Mouse (Mus musculus) stomach, postnatal 0 days (tissue): Measurements from ENCODE around the gene Mef2d. TPM values are rescaled to one million over a fixed set of nuclear protein-coding genes. Genes with fewer than 3 reads are reported as not detected.

Source experiments
- ATAC-seq: fragments of 200-750 bp; cut with Nextera tagmentation; 2 replicates; pipeline ENCODE4 v1.8.0; 2017; ENCODE audit not compliant: low FRiP score, low TSS enrichment
- DNase-seq: peaks from one replicate; pipeline ENCODE4 v3.0.0-alpha.2; 2016; ENCODE audit warnings: low spot score
- H3K27ac ChIP-seq: fragments of 300-500 bp; sonication (generic); replicated peaks from 2 replicates; pipeline ENCODE4 v1.5.1; 2014; ENCODE audit warnings: mild to moderate bottlenecking, control low read depth
- H3K27me3 ChIP-seq: fragments of 300-500 bp; sonication (generic); 2 replicates; pipeline ENCODE4 v1.6.1; 2014; ENCODE audit warnings: low read length; ENCODE audit not compliant: control insufficient read depth, insufficient read depth
- H3K36me3 ChIP-seq: fragments of 300-500 bp; sonication (generic); 2 replicates; pipeline ENCODE4 v1.6.1; 2014; ENCODE audit warnings: low read length, mixed read lengths; ENCODE audit not compliant: control insufficient read depth, insufficient read depth
- H3K4me1 ChIP-seq: fragments of 300-500 bp; sonication (generic); replicated peaks from 2 replicates; pipeline ENCODE4 v1.6.1; 2014; ENCODE audit warnings: antibody characterized with exemption; ENCODE audit not compliant: control insufficient read depth, insufficient read depth
- H3K4me2 ChIP-seq: fragments of 300-500 bp; sonication (generic); replicated peaks from 2 replicates; pipeline ENCODE4 v1.6.1; 2014; ENCODE audit warnings: low read depth, mild to moderate bottlenecking, control low read depth, moderate library complexity
- H3K4me3 ChIP-seq: fragments of 300-500 bp; sonication (generic); 2 replicates; pipeline ENCODE4 v1.5.1; 2014; ENCODE audit warnings: low read depth, low read length, control low read depth
- H3K9ac ChIP-seq: fragments of 300-500 bp; sonication (generic); 2 replicates; pipeline ENCODE4 v1.6.1; 2014; ENCODE audit warnings: mild to moderate bottlenecking, low read length, control low read depth, mixed read lengths
- H3K9me3 ChIP-seq: fragments of 300-500 bp; sonication (generic); 2 replicates; pipeline ENCODE4 v1.6.1; 2016; ENCODE audit warnings: low read length; ENCODE audit not compliant: control insufficient read depth
- CTCF ChIP-seq: IDR thresholded peaks from 2 replicates; pipeline ENCODE4 v1.5.1; 2016; ENCODE audit warnings: antibody characterized with exemption, low read depth, mild to moderate bottlenecking, moderate library complexity
- EP300 ChIP-seq: optimal IDR thresholded peaks from 2 replicates; pipeline ENCODE3; 2016; ENCODE audit warnings: antibody characterized with exemption
- WGBS: fragments of 180-500 bp; shearing (Covaris S2); extraction: QIAGEN DNeasy Blood & Tissue Kit; methylation state at CpG from one replicate; pipeline ENCODE4 v1.1.7; 2014; 5-methylcytosine and 5-hydroxymethylcytosine counted together
- polyA plus RNA-seq: library from polyadenylated mRNA; unstranded; fragments of >200 nt; fragmentation: Nextera tagmentation; extraction: Ambion mirVana; gene quantifications from 2 replicates; pipeline ENCODE4 v1.2.1, GENCODE M21; 2015

Mef2d gene
- polyA plus RNA-seq, 1 experiment from 2014 or later, result 10.6 TPM

DNA sequence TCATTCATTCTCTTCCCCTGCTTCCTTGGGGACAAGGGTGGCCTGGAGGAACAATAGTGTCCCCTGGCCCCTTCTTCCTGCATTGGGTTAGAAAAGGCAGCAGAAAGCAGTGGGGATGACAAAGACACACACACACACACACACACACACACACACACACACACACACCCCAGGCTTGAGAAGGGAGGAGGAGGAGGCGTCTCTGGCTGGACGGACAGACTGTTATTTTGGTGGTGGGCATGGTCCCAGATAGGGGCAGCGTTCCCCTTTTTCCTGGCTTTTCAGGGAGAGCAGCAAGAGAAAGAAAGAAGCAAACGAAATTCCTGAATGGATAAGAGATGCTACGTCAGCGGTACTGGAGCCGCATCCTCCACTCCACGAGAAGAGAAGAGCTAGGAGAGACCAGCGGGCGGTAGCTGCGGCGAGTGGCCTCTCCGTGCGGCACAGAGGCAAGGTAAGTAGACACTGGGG is 64.8 kb downstream of the Mef2d start:
- no peak for TF ChIP-seq EP300
- no peak for TF ChIP-seq CTCF
- Histone ChIP-seq H3K9ac (no peak overlapping the region), H3K4me1 (no peaks in the 10 kb centered on the region), H3K27me3 (peaks cover 25% of the 10 kb centered on the region), H3K36me3 (no peaks in the 10 kb centered on the region), H3K27ac (no peak overlapping the region), H3K4me2 (no peak overlapping the region), H3K9me3 (no peaks in the 10 kb centered on the region), H3K4me3 (no peak overlapping the region)
- ATAC-seq (no peak), DNase-seq (no peak)
- WGBS, result 2% methylated on average over 14 of the region's 14 CpGs

- TF ChIP-seq CTCF, result no peak
- no peak for TF ChIP-seq EP300
- 4% methylated on average over 12 of the region's 15 CpGs for whole genome bisulfite sequencing
- H3K9ac ChIP-seq, result no peak overlapping the region
- DNase-seq (no peak), ATAC-seq (no peak)
- no peak overlapping the region for H3K4me3 ChIP-seq
- H3K9me3 ChIP-seq, result no peaks in the 10 kb centered on the region
- peaks cover 25% of the 10 kb centered on the region for H3K27me3 ChIP-seq
- no peaks in the 10 kb centered on the region for H3K36me3 ChIP-seq
- no peak overlapping the region for H3K4me2 ChIP-seq
- H3K27ac ChIP-seq, result no peak overlapping the region
- no peaks in the 10 kb centered on the region for H3K4me1 ChIP-seq
Observed at GRCm38 (mm10) chr3:88207451-88208100, 65.4 kb downstream of the Mef2d start.

DNA sequence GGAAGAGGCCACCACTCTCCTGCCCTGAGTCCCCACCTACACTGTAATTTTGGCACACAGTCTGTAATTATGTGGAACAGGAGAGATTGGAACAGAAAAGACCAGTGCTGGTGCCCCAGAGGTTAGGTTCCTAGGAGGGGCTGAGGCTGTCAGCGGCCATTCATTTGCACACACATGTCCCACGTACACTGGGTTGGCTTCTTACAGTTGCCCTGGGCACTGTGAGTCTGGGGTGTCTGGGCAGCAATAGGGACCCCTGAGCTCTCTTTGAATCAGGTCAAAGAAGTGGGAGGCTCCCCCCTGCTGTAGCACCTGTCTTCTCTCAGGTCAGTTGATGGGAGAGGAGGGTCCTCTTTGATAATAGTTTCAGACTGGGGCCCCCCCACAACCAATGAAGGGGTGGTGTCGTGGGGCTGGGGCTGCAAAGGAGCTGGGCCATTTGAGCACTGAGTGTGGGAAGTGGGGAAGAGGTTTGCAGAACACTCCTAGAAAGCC is 66.1 kb downstream of the Mef2d start:
- TF ChIP-seq CTCF, result no peak
- no peak for TF ChIP-seq EP300
- no peak for ATAC-seq
- Histone ChIP-seq H3K9ac (no peak overlapping the region), H3K27ac (no peak overlapping the region), H3K4me2 (no peak overlapping the region), H3K4me3 (no peak overlapping the region), H3K9me3 (no peaks in the 10 kb centered on the region), H3K4me1 (no peaks in the 10 kb centered on the region), H3K36me3 (no peaks in the 10 kb centered on the region), H3K27me3 (peaks cover 20% of the 10 kb centered on the region)
- no peak for DNase-seq
- 7% methylated on average over 3 of the region's 3 CpGs for WGBS

GRCm38 (mm10) chr3:88209306-88209705 is 67.1 kb downstream of the Mef2d start:
- ATAC-seq (no peak), DNase-seq (no peak)
- peaks cover 17% of the 10 kb centered on the region for H3K27me3 ChIP-seq
- no peak overlapping the region for H3K4me2 ChIP-seq
- H3K4me3 ChIP-seq, result no peak overlapping the region
- TF ChIP-seq CTCF (no peak), EP300 (no peak)
- no peak overlapping the region for H3K27ac ChIP-seq
- H3K36me3 ChIP-seq, result no peaks in the 10 kb centered on the region
- H3K9me3 ChIP-seq, result no peaks in the 10 kb centered on the region
- H3K4me1 ChIP-seq, result no peaks in the 10 kb centered on the region
- H3K9ac ChIP-seq, result no peak overlapping the region
- WGBS, result 1% methylated on average over 6 of the region's 6 CpGs

GRCm38 (mm10) chr3:88210121-88210520 is 67.9 kb downstream of the Mef2d start:
- DNase-seq (no peak), ATAC-seq (no peak)
- Histone ChIP-seq H3K27ac (no peak overlapping the region), H3K9me3 (no peaks in the 10 kb centered on the region), H3K9ac (no peak overlapping the region), H3K27me3 (peaks cover 24% of the 10 kb centered on the region), H3K36me3 (no peaks in the 10 kb centered on the region), H3K4me3 (no peak overlapping the region), H3K4me1 (0 out of 2 replicates have a peak, but pooled peaks cover 4% of the 10 kb centered on the region), H3K4me2 (no peak overlapping the region)
- 21% methylated on average over 2 of the region's 2 CpGs for WGBS
- TF ChIP-seq CTCF (no peak), EP300 (no peak)

- no peaks in the 10 kb centered on the region for H3K36me3 ChIP-seq
- H3K9ac ChIP-seq, result no peak overlapping the region
- no peak overlapping the region for H3K4me2 ChIP-seq
- no peaks in the 10 kb centered on the region for H3K9me3 ChIP-seq
- no peak overlapping the region for H3K27ac ChIP-seq
- H3K27me3 ChIP-seq, result peaks cover 32% of the 10 kb centered on the region
- H3K4me1 ChIP-seq, result 0 out of 2 replicates have a peak, but pooled peaks cover 4% of the 10 kb centered on the region
- ATAC-seq (no peak), DNase-seq (no peak)
- no peak for TF ChIP-seq EP300
- TF ChIP-seq CTCF, result no peak
- no peak overlapping the region for H3K4me3 ChIP-seq
- 10% methylated on average over 2 of the region's 2 CpGs for WGBS
Observed at GRCm38 (mm10) chr3:88210918-88211317, 68.7 kb downstream of the Mef2d start.
